Mouse (Mus musculus) kidney, embryonic 15.5 days (tissue): ENCODE measurements at regions not wholly inside any gene's neighbourhood (a gene's known extent, or its start where the extent isn't known, plus 50 kb on each side); places are given as distances from the start of the nearest gene placed in this dataset.

Source experiments
- ATAC-seq: fragments of 200-750 bp; cut with Nextera tagmentation; replicated peaks from 2 replicates; pipeline ENCODE4 v1.8.0; 2017; ENCODE audit warnings: moderate TSS enrichment; ENCODE audit not compliant: low FRiP score
- H3K27ac ChIP-seq: fragments of 300-500 bp; sonication (generic); 2 replicates; pipeline ENCODE4 v1.5.1; 2015; ENCODE audit warnings: mild to moderate bottlenecking, inconsistent platforms
- H3K27me3 ChIP-seq: fragments of 300-500 bp; sonication (generic); 2 replicates; pipeline ENCODE4 v1.6.1; 2015; ENCODE audit warnings: inconsistent platforms
- H3K36me3 ChIP-seq: fragments of 300-500 bp; sonication (generic); 2 replicates; pipeline ENCODE4 v1.6.1; 2015; ENCODE audit warnings: inconsistent platforms
- H3K4me1 ChIP-seq: fragments of 300-500 bp; sonication (generic); 2 replicates; pipeline ENCODE4 v1.6.1; 2015; ENCODE audit warnings: inconsistent platforms
- H3K4me2 ChIP-seq: fragments of 300-500 bp; sonication (generic); 2 replicates; pipeline ENCODE4 v1.6.1; 2015; ENCODE audit warnings: moderate library complexity, mild to moderate bottlenecking, inconsistent platforms
- H3K4me3 ChIP-seq: fragments of 300-500 bp; sonication (generic); replicated peaks from 2 replicates; pipeline ENCODE4 v1.5.1; 2015; ENCODE audit warnings: mild to moderate bottlenecking, inconsistent platforms
- H3K9ac ChIP-seq: fragments of 300-500 bp; sonication (generic); 2 replicates; pipeline ENCODE4 v1.6.1; 2015; ENCODE audit warnings: mild to moderate bottlenecking, inconsistent platforms
- H3K9me3 ChIP-seq: fragments of 300-500 bp; sonication (generic); replicated peaks from 2 replicates; pipeline ENCODE4 v1.6.1; 2016; ENCODE audit warnings: inconsistent platforms
- WGBS: fragments of 180-500 bp; shearing (Covaris S2); methylation state at CpG from one replicate; pipeline ENCODE4 v1.1.7; 2015; ENCODE audit warnings: mixed read lengths; 5-methylcytosine and 5-hydroxymethylcytosine counted together

DNA sequence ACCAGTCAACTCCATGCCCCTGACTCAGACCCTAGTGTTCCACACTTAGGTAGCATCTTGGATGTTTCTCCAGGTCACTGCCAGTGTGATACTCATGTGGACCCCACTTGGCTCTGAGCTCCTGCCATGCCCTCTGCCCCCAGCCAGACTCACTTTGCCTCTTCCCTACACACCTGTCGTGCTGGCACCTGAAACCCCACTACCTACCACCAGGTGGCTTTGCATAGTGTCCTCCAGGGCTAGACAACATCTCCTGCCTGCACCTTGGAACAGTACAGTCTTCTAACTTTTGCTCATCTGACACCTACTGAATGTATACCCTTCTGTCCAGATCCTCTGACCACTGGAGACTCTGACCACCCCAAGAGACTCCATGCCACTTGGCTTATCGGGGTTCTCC lies 80.6 kb downstream of the Fam53a start:
- Histone ChIP-seq H3K9ac (no peak overlapping the region), H3K27ac (no peak overlapping the region), H3K27me3 (peaks cover 28% of the 10 kb centered on the region), H3K4me2 (no peak overlapping the region), H3K9me3 (no peaks in the 10 kb centered on the region), H3K4me3 (no peak overlapping the region), H3K36me3 (no peaks in the 10 kb centered on the region), H3K4me1 (no peaks in the 10 kb centered on the region)
- no peak for ATAC-seq
- 59% methylated on average over 2 of the region's 2 CpGs for WGBS

DNA sequence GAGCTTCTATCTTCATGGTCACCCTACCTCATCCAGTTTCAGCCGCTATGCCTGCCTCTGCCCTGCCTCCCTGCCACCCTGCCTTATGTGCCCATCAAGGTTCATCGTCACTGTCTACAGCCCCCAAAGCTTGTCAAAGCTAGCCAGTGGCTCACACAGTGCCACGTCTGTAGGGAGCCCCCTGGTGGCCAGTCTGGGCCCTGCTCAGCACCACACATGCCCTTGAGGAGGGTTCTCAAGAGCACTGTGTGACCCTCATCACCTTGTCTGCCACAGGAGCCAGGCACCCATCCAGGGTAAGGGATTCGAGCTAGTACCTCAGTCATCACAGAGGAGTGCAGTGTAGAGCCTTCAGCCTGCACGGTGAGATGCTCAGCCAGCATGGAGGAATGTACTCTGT lies 86.1 kb downstream of the Fam53a start:
- 25% methylated on average over 5 of the region's 5 CpGs for WGBS
- Histone ChIP-seq H3K4me1 (0 out of 2 replicates have a peak, but pooled peaks cover 6% of the 10 kb centered on the region), H3K27ac (no peak overlapping the region), H3K27me3 (peaks cover 79% of the 10 kb centered on the region), H3K4me2 (no peak overlapping the region), H3K9ac (no peak overlapping the region), H3K9me3 (no peaks in the 10 kb centered on the region), H3K4me3 (no peak overlapping the region), H3K36me3 (no peaks in the 10 kb centered on the region)
- peak; percentile 68 for ATAC-seq

DNA sequence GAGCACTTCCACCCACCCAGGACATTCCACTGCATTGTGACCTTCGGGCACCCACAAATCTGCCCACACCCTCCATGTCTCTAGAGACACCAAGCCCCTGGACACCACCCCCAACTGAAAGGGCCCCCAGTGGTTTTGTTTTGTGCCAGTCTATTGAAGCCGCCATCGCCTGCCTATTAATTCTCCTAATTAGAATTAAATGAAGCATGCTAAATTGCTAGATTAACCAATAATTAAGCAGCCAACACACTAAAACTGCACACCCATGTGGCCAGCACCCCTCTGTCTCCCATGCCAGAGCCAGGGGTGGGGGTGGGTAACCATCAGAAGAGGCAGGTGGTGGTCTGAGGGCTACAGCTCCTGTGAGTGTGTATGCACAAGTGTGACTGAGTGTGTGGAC lies 86.8 kb downstream of the Fam53a start:
- Histone ChIP-seq H3K4me2 (no peak overlapping the region), H3K9me3 (no peaks in the 10 kb centered on the region), H3K4me3 (no peak overlapping the region), H3K4me1 (0 out of 2 replicates have a peak, but pooled peaks cover 6% of the 10 kb centered on the region), H3K27ac (no peak overlapping the region), H3K27me3 (peaks cover 86% of the 10 kb centered on the region), H3K36me3 (no peaks in the 10 kb centered on the region), H3K9ac (no peak overlapping the region)
- no peak for ATAC-seq
- WGBS: 86% methylated on average over 3 of the region's 3 CpGs

DNA sequence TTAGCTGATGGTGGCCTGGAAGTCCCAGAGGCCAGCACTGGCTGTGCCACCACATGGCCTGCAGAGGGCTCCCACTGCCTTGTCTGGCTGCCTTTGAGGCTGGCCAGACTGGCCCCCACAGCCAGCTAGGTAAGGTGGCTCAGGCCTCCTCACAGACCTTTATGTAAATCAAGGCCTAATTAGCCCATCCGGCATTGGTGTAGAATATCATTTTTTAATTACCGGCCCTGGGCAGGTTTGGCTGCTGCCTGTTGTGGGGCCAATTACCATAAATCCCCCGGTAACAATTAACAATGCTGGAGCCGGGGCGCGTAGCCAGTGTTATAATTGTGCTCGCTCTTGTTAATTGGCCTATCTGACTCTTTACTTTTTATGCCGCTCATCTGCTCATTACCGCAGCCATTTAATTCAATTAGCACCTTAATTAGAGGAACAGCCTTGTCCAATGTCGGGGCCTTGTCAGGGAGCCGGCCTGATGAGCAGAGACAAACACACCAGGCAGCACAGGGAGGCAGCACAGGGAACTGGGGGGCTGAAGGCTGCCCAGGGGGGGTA lies 87.4 kb downstream of the Fam53a start:
- Histone ChIP-seq H3K9ac (no peak overlapping the region), H3K4me3 (no peak overlapping the region), H3K4me1 (peaks cover 10% of the 10 kb centered on the region; the same call in 1 of the 2 replicates), H3K4me2 (no peak overlapping the region), H3K36me3 (no peaks in the 10 kb centered on the region), H3K27ac (no peak overlapping the region), H3K9me3 (no peaks in the 10 kb centered on the region), H3K27me3 (peaks cover 92% of the 10 kb centered on the region)
- WGBS: 53% methylated on average over 11 of the region's 11 CpGs
- ATAC-seq: no peak

DNA sequence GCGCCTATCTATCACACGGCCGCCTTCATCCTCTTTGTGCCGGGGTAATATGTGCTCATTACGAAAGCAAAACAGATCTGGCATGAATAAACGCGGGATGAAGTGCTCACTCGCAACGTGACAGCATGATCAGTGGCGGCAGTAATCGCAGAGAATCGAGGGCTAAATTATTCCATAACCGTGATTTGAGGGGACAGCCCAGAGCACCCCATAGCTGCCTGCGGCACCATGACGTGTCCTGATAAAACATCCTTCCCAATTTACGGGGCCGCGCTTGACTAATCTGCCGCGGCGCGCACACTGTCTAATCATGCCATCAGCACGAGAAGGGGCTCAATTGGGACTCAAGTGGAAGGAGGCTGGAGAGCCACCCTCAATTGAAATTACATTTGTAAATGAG lies 89.2 kb downstream of the Fam53a start:
- H3K36me3 ChIP-seq: no peaks in the 10 kb centered on the region
- peaks cover 19% of the 10 kb centered on the region for H3K4me1 ChIP-seq
- 33% methylated on average over 23 of the region's 23 CpGs for WGBS
- H3K9me3 ChIP-seq: no peaks in the 10 kb centered on the region
- peaks cover 95% of the 10 kb centered on the region for H3K27me3 ChIP-seq
- H3K4me2 ChIP-seq: 0 out of 2 replicates have a peak overlapping the region, but pooled peaks have one; percentile 13
- H3K9ac ChIP-seq: no peak overlapping the region
- H3K4me3 ChIP-seq: no peak overlapping the region
- ATAC-seq: no peak
- no peak overlapping the region for H3K27ac ChIP-seq

DNA sequence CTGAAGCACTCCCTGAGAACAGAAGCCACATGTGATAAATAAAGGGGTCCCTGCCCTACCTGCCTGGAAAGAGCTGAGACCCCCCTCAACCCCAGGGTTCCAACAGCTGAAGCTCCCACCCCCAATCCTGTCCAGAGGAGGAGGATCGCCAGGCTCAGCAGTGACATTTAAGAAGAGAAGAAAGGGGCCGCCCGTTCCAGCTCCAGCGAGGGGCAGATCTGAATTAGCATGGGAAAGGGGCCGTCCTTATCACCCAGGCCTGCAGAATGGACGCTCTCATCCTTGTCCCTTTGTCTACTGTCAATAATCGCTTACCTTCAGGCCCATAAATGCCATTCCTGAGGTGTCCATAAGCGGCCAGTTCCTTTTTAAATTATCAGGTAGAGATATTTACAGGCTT lies 92.0 kb downstream of the Fam53a start:
- WGBS: 13% methylated on average over 8 of the region's 8 CpGs
- Histone ChIP-seq H3K4me1 (peaks cover 33% of the 10 kb centered on the region), H3K27me3 (peaks cover 100% of the 10 kb centered on the region)

DNA sequence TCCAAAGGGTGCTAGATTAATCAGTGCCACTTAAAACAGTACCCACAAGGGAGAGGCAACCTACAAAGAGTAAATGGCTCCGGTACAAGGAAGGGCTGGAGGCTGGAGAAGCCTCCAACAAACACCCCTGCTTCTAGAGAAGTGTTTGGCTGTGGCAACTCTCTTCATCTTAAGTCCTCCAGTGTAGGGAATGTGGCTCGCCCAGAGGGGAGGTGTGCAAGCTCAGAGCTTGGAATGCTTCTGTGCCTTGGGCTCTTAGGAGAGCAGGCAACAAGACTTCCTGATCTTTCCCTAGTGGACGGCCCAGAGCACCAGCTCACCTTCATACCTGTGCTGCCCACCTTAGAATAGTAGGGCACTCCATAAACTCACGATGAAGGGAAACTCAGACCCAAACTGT lies 92.4 kb downstream of the Fam53a start:
- no peak for ATAC-seq
- WGBS: 56% methylated on average over 4 of the region's 4 CpGs
- H3K4me1 ChIP-seq: peaks cover 33% of the 10 kb centered on the region
- H3K4me3 ChIP-seq: no peak overlapping the region
- peaks cover 100% of the 10 kb centered on the region for H3K27me3 ChIP-seq
- no peak overlapping the region for H3K4me2 ChIP-seq
- no peak overlapping the region for H3K9ac ChIP-seq
- no peaks in the 10 kb centered on the region for H3K9me3 ChIP-seq
- H3K36me3 ChIP-seq: no peaks in the 10 kb centered on the region
- H3K27ac ChIP-seq: no peak overlapping the region

More for the DNA sequence above, 92.0 kb downstream of the Fam53a start:
- Histone ChIP-seq H3K4me3 (no peak overlapping the region), H3K4me2 (no peak overlapping the region), H3K27ac (no peak overlapping the region), H3K36me3 (no peaks in the 10 kb centered on the region), H3K9ac (no peak overlapping the region), H3K9me3 (no peaks in the 10 kb centered on the region)
- no peak for ATAC-seq

DNA sequence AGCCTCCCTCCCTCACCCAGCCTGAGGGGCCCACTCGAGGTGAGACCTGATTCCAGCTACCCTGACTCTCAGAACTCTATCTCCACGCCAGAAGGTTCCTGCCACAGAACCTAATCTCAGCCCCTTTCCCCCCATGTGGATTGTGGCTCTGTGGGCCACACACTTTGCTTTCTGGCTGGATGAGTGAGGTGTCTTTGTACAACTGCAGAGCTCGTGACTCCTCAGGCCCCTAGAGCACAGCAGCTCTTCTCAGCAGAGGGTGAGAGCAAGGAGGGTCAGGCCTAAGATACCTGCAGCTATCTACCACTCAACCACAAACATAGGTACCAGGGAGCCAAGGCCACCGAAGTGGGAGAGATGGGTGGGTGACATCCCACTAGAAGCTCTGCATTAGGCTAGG lies 93.2 kb downstream of the Fam53a start:
- WGBS: 58% methylated on average over 4 of the region's 4 CpGs
- ATAC-seq: no peak

DNA sequence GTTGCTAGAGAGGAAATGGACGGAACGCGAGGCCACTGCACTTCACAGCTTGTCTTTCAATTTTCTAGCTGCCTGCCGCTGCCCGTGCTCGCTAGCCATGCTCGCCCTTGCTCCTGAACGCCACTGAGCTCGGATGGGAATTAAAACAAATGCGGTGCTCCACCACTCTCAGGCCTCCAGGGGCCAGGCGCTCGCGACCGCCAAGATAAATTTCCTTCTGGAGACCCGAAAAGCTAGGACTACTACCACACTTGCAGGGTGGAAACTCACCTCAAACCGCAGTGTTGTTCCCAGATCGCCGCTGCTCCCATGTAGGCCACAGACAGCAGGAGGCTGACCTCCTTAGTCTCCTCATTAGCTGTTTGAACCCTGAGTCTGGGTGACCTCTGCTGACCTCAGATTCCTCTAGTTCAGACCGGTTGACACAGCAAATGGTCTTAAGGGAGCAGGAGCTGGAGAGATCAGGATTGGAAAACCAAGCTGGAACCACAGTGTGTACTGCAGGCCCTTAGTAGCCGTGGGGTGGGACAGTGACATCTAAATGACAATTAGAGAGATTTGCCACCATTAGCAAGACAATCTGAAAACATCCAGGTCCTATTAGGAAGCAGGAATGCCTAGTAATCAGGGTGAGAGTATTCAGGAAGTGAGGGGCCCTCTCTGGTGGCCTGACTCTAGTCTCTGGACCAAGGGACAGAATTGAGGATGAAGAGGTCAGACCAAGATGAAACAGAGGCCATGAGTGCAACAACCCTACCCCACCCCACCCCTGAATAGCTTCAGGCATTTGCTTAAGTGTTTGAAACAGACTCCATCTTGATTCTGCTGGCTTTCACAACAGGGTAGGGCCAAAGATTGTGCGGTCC lies 94.1 kb downstream of the Fam53a start:
- Histone ChIP-seq H3K4me3 (peak overlapping the region; percentile 29), H3K4me1 (peaks cover 33% of the 10 kb centered on the region), H3K36me3 (no peaks in the 10 kb centered on the region), H3K27me3 (peaks cover 92% of the 10 kb centered on the region), H3K4me2 (peak overlapping the region; percentile 55), H3K27ac (no peak overlapping the region), H3K9me3 (no peaks in the 10 kb centered on the region), H3K9ac (no peak overlapping the region)
- no peak for ATAC-seq
- WGBS: 10% methylated on average over 21 of the region's 21 CpGs

More for the DNA sequence above, 93.2 kb downstream of the Fam53a start:
- H3K9me3 ChIP-seq: no peaks in the 10 kb centered on the region
- H3K4me1 ChIP-seq: peaks cover 33% of the 10 kb centered on the region
- no peaks in the 10 kb centered on the region for H3K36me3 ChIP-seq
- H3K9ac ChIP-seq: no peak overlapping the region
- peaks cover 99% of the 10 kb centered on the region for H3K27me3 ChIP-seq
- no peak overlapping the region for H3K4me2 ChIP-seq
- no peak overlapping the region for H3K27ac ChIP-seq
- H3K4me3 ChIP-seq: no peak overlapping the region

DNA sequence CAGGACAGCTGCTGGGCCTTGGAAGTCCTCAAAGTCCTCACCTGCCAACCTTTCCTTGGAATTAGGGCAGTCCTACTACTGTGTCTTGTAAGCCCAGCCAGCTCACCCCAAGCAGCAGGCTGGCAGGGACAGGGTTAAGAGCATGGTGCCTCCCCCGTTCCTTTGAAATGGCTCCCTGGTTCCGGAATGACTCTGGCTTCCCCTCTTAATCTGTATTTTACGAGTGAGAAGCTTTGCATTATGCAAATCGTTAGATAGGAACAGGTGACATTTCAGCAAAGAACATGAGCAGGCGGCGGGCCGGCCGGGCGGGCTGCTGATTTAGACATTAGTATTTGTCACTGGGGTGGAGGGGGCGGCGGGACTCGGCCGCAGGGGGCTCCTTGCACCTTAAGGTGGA lies 95.1 kb downstream of the Fam53a start:
- H3K4me2 ChIP-seq: peak overlapping the region; percentile 55
- no peak overlapping the region for H3K27ac ChIP-seq
- H3K4me3 ChIP-seq: peak overlapping the region; percentile 29
- peak; percentile 26; the same call in 1 of the 2 replicates for ATAC-seq
- H3K9me3 ChIP-seq: no peaks in the 10 kb centered on the region
- peaks cover 35% of the 10 kb centered on the region for H3K4me1 ChIP-seq
- 1% methylated on average over 13 of the region's 13 CpGs for whole genome bisulfite sequencing
- no peak overlapping the region for H3K9ac ChIP-seq
- peaks cover 86% of the 10 kb centered on the region for H3K27me3 ChIP-seq
- H3K36me3 ChIP-seq: no peaks in the 10 kb centered on the region

DNA sequence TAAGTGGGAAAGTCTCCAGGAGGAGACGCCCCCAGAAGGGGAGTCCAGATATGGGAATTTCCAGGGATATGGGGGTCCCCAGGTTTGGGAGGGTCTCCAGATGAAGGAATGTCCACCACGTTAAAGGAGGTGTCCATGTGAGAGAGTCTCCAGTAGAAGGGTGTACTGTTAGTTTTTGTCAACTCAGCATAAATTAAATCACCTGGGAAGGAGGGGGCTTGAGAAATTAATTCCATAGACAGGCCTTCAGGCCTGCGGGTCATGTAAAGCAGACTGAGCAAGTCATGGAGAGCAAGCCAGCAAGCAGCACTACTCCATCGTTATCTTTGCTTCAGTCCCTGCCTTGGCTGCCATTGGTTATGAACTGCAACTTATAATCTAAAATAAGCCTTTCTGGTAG lies 96.2 kb downstream of the Fam53a start:
- H3K27me3 ChIP-seq: peaks cover 86% of the 10 kb centered on the region
- H3K4me1 ChIP-seq: peaks cover 46% of the 10 kb centered on the region
- no peak overlapping the region for H3K4me3 ChIP-seq
- no peaks in the 10 kb centered on the region for H3K36me3 ChIP-seq
- H3K9me3 ChIP-seq: no peaks in the 10 kb centered on the region
- H3K4me2 ChIP-seq: no peak overlapping the region
- no peak overlapping the region for H3K27ac ChIP-seq
- no peak overlapping the region for H3K9ac ChIP-seq
- 90% methylated on average over 4 of the region's 4 CpGs for WGBS
- ATAC-seq: no peak

DNA sequence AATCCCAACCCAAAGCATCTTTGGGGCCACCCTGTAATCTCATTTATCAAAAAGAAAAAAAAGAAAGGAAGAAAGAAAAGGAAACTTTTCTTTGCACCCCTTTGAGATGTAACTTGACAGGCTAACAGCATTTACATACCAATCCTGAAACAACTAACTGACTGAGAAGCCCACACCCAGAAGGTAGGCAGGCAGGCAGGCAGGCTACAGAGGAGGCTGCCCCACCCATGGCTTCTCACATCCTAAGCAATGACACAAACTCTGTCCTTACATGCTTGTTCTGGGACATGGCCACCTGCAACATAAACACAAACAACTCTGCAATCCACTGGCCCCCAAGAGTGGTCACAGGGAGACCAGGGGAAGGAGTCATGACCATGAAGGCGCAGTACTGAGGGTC lies 97.5 kb upstream of the Nkx1-1 start:
- no peak for ATAC-seq
- Histone ChIP-seq H3K27me3 (peaks cover 86% of the 10 kb centered on the region), H3K4me1 (peaks cover 40% of the 10 kb centered on the region), H3K27ac (no peak overlapping the region), H3K9ac (no peak overlapping the region), H3K4me2 (no peak overlapping the region), H3K9me3 (no peaks in the 10 kb centered on the region), H3K4me3 (no peak overlapping the region), H3K36me3 (no peaks in the 10 kb centered on the region)
- WGBS: 96% methylated on average over 1 of the region's 1 CpGs
